Mouse (Mus musculus) lung, adult 2 months (tissue): ENCODE results near the gene Pnma1.

Source experiments
- CTCF ChIP-seq: fragments of 200-500 bp; IDR thresholded peaks from 2 replicates; pipeline ENCODE4 v1.5.1; 2011; ENCODE audit warnings: mild to moderate bottlenecking, low read length, control low read depth; ENCODE audit not compliant: insufficient read depth
- POLR2A ChIP-seq: fragments of 200-500 bp; IDR thresholded peaks from 2 replicates; pipeline ENCODE4 v1.6.1; 2011; ENCODE audit warnings: low read depth, mild to moderate bottlenecking, control low read depth, low read length, borderline replicate concordance; ENCODE audit errors: extremely low read depth

DNA sequence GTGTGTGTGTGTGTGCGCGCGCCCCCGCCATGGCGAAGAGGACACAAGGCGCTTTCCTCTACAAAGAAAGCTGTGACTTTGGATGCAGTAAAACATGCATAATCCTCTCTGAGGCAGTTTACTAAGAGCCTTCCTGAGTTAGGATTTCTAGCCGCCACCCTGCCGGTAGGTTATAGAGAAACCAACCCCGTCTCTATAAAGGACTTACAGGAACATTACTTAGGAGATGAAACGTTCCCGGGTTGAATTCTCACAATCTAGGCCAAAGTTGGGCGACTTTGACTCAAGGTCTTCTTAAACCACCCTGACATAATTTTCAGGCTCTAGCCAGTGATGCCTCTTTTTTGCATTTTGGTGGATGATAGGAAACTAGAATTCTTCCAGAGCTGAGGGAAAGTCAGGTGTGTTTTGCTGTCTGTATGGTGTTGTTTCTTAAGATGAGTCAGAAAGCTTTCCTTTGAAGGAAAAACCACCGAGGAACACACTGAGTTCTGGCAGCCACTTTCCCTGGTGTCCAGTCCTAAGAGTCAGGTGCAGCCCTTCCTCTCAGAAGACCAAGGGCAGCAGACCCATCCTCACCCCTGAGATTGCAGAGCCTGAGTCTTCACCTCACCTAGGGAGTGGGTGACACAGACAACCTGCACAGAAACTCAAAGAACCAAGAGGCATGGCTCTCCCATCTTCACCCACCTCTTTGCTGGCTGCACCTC is 46.3 kb upstream of the Pnma1 start:
- TF ChIP-seq POLR2A, result no peak
- TF ChIP-seq CTCF, result no peak
